Mouse (Mus musculus): Measurements from ENCODE around the gene B3gnt2.

Gene B3gnt2

DNA sequence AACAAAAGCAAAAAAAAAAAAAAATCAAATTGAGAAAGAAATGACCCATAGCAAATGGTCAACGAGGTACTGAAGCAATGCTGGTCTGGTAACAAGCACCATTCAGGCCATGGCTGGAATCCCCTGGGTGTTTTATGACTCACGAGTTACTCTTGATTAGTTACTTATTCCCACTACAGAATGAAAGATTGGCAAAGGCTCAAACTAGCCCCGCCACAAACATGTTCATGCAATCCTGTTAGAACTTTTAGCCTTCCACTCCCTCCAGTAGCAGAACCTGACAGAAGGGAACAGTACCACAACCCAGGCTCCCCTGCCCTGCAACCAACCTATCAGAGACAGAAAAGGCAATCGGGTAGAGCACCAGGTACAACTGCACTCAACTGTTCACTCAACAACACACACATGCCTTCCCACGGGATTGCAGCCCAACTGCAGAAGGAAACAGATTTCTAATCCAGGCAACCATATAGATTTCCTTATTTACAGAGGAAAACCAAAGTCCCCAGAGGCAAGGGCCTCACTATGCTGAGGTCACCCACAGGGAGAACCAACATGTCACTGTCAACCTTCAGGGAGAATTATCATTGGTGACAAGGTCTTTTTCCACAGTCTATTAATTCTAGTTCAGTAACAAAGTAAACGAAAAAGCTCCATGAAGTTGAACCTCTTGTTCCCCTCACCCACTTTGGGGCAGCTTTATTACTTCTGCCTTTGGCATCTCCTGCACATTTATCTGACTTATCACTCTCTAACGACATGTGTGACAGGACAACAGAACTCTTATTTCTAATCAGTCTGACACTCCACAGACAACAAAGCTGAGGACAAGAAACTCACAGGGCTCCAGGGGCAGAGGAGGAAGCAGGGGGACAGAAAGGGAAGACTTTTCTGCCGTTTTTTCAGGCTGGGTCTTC lies 12.8 kb downstream of the B3gnt2 start:
- peak; percentile 57 for DNase-seq (ENCODE audit: low spot score)

DNA sequence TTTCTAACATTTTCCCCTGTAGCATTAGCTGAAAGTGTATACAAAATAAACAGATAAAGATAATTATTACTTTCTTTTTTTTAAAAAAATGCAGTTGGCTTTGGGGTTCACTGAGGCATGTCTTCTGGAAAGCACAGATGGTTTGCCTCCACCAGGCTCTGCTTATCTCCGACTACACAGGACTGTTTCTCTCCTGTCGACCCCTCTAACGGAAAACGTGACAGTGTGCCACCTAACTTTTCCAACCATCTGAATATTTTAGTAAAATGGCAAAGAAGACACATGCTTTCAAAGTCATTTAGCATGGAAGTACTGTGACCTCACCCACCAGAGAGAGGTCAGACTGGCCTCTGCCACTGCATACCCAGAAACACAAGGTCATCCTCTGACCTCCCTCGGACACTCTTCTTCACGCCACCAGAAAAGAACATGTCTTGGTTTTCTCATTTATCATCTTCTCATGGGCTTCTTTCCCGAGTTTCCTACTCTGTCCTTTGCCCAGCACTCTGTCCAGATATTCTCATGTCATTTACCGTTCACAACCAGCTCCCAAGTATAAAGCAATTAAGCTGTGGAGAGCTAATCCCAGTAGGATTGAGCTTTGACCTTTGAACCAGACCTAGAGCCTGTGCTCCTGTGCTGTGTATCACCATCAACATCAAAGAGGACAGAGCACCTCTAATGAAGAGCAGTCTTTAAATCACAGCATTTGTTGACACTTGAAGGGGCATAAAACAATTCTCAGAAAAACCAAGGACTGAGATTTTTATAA lies 13.6 kb downstream of the B3gnt2 start:
- DNase-seq (ENCODE audit: low spot score): peak; percentile 66

DNA sequence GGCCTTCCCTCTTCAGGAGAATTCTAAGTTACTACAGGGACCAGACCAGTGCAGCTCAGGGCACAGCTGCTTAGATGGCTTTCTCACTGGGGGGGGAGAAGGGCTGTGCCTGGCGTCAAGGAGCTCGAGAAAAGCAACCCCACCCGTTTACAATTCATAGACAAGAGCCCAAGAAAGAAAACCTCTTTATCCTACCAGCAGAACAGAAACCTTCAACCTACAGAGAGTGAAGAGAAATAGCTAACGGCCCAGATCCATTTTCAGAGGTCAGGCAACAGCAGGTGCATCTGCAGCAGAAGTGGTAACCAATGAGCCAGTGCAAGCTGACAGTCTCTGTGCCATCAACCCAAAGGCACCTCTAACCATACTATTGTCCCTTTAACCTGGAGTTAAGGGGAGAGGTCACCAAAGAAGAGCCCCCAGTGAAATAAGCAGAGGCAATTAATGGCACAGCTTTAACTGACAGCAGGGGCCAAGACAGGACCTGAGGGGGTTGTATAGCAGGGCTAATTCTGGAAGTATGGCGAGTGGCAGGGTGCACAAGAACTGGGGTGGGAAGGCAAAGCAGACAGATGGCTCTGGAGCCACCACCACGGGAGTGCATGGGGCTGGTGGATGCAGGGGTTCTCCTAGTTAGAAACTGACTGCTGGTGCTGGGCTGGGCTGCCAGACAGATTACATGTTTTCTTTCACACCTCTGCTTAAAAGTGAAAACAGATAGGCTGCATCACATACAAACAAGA lies 14.5 kb downstream of the B3gnt2 start:
- no peak for DNase-seq (ENCODE audit: low spot score)

DNA sequence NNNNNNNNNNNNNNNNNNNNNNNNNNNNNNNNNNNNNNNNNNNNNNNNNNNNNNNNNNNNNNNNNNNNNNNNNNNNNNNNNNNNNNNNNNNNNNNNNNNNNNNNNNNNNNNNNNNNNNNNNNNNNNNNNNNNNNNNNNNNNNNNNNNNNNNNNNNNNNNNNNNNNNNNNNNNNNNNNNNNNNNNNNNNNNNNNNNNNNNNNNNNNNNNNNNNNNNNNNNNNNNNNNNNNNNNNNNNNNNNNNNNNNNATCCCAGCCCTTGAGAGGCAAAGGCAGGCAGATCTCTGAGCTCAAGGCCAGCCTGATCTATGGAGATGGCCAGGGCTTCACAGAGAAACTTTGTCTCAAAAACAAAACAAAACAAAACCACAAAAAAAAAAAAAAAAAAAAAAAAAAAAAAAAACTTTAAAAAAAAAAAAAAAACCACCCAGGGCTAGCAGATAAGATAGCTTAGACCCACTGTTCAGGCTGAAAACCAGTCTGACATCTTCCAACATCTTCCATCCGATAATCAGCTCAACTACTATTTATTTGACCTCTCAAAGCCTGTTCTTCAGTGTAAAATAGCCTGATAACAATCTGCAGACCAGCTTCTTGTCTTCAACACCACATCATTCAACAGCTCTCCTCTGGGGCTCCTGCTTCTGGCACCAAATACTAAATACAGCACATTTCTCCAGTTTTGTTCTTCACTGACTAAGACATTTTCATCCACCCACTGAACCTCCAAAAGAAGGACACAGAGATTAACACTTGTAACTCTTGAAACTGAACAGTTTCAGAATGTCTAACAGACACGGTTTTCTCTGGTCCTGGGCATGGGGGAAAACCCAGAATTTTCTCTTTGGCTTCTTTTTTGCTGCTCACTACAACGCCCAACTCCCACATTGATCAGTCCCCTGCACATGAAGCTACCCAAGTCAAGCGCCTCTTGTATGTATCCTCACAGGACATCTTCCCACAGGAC lies 15.7 kb downstream of the B3gnt2 start:
- DNase-seq (ENCODE audit: low spot score): peak; percentile 24

DNA sequence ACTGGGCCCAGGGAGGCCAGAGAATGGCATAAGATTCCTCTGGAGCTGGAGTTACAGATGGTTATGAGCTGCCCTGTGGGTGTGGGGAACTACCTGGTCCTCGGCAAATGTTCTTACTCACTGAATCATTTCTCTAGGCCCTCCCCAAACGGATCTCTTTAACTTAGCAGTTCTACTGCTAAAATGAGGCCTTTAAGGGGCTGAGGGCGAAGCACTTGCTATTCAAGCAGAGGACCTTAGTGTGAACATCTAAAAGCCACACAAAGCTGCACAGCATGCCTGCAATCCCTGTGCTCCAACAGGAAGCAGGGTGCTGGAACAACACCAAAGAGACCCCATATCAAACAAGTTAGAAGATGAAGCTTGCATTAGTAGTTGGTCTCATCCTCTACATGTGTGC lies 21.3 kb downstream of the B3gnt2 start:
- DNase-seq (ENCODE audit: low spot score): no peak

DNA sequence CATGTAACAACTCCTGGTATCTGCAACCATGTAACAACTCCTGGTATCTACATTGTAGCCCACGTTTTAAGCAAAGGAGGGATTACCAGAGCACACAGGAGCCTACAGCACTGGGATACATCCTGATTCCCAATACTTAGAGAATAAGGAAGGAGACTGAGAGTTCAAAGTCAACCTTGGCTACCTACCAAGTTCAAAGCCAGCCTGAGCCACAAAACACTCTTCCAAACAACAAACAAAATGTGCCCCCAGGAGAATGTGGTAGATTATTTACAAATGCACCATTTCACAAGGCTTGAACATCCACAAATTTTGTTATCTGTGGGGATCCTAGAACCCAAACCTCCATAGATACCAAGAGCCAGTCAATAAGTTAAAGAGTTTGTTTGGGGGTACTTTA lies 22.4 kb downstream of the B3gnt2 start:
- no peak for DNase-seq (ENCODE audit: low spot score)

DNA sequence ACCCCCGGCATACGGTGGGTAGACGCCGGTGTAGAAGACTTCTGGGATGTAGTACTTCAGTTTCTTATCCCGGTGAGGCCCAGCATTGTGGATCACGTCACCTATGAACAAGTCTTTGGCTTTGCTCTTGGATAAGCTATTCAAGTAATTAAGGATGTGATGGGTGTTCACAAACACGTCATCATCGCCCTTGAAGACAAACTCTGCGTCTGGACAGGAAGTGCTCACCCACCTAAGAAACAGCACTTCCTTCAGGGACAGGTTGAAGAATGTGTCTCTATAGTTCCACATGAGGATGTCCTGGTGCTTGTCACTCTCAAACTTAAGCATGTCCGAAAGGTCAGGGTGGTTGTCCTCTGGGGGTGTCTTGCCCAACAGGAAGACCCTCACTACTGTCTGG lies 24.5 kb downstream of the B3gnt2 start:
- no peak for DNase-seq (ENCODE audit: low spot score)

DNA sequence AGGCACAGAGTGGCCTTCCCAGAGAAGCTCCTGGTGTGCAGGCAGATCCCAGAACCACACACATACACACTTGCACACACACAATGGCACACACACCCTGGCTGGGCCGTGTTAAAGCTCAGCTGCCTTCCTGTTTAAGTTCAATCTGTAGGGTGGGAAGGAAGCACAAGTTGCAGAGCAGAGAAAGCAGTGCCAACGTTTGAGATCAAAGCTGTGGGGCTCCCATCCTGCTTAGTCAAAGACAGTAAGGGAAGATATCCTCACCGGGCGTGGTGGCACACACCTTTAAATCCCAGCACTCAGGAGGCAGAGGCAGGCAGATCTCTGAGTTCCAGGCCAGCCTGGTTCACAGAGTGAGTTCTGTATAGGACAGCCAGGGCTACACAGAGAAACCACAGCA lies 28.2 kb downstream of the B3gnt2 start:
- no peak for DNase-seq (ENCODE audit: low spot score)

DNA sequence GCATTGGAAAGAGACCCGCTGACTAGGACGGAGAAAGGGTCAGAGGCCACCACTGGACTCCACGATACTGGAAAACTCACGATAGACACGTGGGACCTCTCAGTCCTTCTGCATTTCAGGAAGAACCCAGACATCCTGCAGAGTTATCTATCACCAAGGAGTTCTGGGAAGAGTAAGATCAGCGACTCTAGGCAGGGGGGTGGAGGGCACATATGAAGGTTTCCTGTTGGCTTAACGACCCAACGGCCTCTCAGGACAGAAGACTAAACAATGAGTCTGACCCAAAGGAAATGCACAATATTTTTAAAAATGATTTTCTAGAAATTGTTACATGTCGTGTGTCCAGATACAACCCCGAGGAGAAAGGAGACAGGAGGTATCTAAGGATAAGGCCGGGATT lies 28.8 kb downstream of the B3gnt2 start:
- DNase-seq (ENCODE audit: low spot score): no peak

DNA sequence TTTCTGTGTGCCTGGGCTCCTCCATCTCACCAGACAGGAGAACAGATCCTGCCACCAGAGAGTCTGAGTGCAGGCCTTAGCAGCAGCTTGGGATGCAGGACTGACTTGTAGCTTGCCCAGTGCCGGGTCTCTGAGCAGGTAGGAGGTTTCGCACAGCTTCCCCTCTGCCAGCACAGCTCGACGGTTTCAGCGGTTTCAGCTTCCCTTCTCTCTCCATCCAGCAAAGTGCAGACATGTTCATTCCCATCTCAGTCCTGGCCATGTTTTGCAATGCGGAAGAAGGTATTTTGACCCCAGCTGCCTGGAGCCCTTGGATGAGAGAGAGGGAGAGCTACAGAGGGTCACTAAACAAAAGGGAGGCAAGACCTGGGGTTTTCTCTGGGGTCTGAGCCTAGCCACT lies 30.1 kb downstream of the B3gnt2 start:
- no peak for DNase-seq (ENCODE audit: low spot score)

DNA sequence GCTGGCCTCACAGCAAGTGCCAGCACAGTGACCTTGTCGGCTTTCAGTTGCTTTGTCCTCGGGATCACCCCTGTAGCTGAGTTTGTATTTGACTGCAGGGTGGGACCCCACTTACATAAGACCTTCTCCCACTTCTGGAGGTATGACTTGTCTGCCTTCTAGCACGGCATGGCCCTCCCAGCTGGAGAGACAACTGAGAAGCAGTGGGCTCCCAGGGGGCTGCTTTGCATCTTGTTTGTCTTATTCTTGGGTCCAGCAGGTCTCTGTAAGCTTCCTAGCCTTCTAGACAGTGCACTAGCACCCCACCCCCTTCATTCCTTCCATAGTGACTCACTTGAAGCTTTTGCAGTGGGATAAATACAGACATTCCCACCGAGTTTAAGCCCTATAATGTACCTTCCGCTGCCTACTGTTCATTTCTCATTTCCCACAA lies 30.6 kb downstream of the B3gnt2 start:
- peak; percentile 34 for DNase-seq (ENCODE audit: low spot score)

DNA sequence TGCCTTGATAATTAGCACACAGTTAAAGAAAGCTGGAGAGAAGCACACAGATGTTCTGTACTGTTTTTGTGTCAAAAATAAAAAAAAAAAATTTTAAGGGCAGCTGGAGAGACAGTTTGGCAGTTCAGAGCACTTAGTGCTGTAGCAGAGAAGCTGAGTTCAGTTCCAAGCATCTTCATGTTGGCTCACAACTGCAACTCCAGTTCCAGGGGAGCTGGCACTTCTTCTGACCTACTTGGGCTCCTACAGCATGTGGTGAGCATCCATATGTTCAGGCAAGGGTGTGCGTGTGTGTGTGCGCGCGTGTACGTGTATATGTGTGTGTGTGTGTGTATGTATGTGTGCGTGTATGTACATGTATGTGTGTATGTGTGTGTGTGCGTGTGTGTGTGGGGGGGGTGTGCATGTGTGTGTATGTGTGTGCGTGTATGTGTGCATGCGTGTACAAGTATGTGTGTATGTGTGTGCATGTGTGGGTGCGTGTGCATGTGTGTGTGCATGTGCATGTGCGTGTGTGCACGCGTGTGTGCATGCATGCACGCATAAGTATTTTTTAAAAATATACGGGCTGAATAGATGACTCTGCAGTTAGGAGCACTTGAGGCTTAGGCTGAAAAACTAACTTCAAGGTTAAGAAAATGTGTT lies 31.7 kb downstream of the B3gnt2 start:
- DNase-seq (ENCODE audit: low spot score): no peak

DNA sequence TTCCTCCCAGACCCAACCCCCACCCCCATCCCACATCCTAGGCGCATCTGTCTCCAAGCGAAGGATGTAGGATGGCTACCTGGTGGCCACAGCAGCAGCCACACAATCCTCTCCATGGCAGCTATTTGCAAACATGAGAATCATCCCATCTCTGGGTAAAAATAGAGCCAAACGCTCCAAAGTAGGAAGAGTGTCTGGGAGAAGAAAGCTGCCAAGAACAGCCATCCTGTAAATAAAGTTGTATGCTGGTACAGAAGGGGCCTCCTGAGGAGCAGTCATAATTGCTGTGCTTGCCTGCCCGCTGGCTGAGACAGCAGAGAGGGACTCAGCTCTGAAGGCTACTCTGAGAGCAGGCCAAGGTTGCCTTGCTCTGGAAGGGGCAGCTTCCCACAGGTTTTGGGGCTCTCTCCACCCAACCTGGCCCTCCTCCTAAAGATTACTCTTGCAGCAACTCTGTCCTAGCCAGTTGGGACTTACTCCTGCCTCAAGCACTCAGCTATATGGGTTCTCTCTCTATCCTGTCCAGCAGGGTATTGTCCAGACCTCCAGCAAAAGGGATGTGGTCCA lies 33.2 kb downstream of the B3gnt2 start:
- DNase-seq (ENCODE audit: low spot score): no peak

DNA sequence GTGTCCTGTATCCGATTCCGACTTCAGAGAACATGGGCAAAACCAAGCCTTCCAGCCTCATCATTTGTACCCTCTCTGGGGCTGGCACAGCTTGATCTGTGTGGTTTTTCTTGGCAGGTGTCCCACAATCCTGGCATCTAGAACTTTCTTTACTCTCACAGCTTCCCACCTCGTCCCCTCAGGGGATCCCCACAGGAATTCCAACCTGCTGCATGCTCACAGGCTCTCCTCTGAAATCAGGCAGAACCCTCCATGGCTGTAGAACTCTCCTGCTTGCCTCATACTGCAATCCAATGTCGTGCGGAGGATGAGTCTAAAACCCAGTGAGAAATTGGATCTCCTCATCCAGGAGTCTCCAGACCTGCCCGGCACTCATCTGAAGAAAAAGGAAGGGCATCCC lies 34.1 kb downstream of the B3gnt2 start:
- no peak for DNase-seq (ENCODE audit: low spot score)

DNA sequence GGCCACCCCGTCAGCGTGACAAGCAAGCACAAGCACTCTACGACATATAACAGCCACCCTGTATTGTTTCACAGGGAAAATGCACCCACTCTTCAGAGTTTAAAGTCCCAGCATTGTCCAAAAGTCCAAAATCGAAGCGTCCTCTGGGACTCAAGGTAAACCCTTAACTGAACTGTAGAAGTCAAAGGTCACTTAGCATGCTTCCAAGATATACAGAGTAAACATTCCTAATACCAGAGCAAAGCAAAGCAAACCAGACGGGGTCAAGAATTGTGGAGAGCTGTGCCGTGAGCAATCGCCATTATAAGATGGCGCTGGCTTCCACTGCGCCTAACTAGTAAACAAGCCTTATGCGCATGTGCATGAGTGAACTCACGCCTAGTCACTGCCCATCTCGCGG lies 34.7 kb downstream of the B3gnt2 start:
- peak; percentile 42 for DNase-seq (ENCODE audit: low spot score)

DNA sequence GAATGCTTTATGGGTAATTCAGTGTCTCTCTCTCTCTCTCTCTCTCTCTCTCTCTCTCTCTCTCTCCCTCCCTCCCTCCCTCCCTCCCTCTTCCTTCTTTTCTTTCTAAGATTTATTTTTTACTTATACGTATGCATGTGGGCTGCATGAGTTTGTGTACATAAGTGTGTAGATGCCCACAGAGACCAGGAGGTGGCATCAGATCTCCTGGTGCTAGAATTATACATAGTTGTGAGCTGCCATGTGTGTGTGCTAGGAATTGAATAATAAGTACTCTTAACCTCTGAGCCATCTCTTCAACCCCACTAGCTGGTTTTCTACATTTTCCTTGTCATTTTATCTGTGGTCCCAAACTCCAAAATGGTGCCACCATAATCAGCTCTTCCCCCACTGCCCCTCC lies 35.2 kb downstream of the B3gnt2 start:
- DNase-seq (ENCODE audit: low spot score): no peak

DNA sequence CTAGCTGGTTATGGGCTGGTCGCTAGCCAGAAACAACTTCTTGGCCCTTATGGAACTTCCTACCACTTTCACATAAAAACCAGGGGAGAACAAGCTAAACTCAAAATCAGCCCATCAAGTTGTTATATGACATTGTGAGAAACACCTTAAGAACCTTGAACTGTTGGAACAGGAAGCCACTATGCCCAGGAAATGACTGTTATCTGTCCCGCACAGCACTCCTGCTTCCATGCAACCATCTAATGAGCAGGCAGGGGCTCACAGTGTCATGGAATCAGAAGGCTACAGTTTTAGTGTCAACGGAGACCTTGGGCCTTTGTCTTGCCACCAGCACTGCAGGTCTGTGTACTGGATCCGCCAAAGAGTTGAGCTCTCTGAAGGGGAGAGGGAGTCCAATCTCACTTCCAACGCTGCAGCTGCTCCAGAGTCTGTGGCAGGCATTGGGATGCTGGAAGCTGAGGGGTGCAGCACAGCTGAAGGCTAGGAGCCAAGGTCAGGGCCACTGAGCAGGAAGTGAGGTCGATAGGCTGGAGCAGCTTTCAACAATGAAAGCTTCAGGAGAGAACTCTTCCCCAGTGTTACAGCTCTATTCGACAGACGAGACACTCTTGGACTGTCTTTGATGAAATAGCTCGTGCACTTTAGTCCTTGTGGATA lies 36.6 kb downstream of the B3gnt2 start:
- no peak for DNase-seq (ENCODE audit: low spot score)

DNA sequence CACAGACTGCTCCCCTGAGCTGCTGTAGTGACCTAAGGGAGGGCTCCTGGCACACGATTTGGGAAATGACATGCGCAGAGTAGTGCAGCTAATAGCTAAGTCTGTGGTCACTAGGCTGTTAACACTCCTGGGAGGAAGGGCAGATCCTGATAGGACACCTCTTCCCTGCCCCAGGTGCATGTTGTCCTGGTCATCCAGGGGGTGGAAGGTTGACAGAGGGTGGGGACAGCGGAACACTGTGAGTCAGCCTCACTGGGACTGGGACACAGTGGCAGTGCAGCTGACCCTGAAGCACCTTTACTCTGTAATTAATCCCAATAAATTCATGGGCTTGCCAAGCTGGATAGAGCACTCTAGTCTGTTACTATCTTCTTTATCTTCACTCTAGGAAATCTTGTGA lies 39.5 kb downstream of the B3gnt2 start:
- no peak for DNase-seq (ENCODE audit: low spot score)

DNA sequence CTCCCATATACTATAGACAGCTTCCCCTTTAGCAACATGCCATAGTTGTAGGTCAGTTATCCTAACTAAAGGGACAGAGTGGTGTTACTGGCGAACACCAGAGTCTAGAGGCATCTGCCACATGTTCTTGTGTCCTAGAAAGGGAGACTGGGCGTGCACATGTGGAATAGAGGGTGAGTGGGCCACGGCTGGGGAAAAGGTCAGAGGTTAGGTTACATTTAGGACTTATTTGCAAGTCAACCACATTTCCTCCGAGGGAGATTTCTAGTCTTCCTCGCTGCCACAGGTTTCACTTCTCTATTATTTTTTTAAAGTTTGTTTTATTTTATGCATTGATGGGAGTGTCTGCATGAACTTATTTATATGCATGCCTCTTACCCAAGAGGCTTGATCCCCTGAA lies 42.4 kb downstream of the B3gnt2 start:
- DNase-seq (ENCODE audit: low spot score): no peak

DNA sequence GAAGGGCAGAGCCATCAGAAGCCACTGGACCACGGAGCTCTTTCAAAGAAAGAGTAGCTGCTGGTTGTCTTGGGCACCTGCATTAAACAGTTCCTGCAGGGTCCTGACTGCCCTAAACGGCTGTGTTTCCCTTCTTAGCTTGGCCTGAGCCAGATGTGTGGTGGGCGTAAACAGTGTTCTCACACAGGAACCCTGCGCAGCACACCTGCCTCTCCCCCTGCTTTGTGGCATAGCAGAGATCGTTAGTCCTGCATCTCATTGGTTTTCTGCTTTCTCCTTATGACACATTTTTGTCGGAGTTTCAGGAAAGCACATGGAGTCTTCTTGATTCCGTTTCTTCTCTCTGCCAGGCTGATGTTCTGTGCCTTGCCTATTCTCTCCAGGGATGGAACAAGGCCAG lies 44.9 kb downstream of the B3gnt2 start:
- DNase-seq (ENCODE audit: low spot score): no peak
